Mouse (Mus musculus) limb, embryonic 15.5 days (tissue): ENCODE data around the gene Tmem234. TPM values are rescaled to one million over a fixed set of nuclear protein-coding genes. Genes with fewer than 3 reads are reported as not detected.
"Not testable (repeated sequence)": the region's sequence is repeated elsewhere in the genome, so short reads cannot be mapped to it uniquely, and the experiment has no call there.

Experiments used
- ATAC-seq: fragments of 200-750 bp; cut with Nextera tagmentation; 2 replicates; pipeline ENCODE4 v1.8.0; 2017; ENCODE audit warnings: low read depth, moderate TSS enrichment; ENCODE audit not compliant: insufficient number of reproducible peaks, low FRiP score, low TSS enrichment
- H3K27ac ChIP-seq: fragments of 300-500 bp; sonication (generic); 2 replicates; pipeline ENCODE4 v1.5.1; 2015; ENCODE audit warnings: moderate library complexity, mild to moderate bottlenecking, inconsistent platforms
- H3K27me3 ChIP-seq: fragments of 300-500 bp; sonication (generic); 2 replicates; pipeline ENCODE4 v1.6.1; 2015; ENCODE audit warnings: inconsistent platforms
- H3K36me3 ChIP-seq: fragments of 300-500 bp; sonication (generic); 2 replicates; pipeline ENCODE4 v1.6.1; 2015; ENCODE audit warnings: inconsistent platforms
- H3K4me1 ChIP-seq: fragments of 300-500 bp; sonication (generic); 2 replicates; pipeline ENCODE4 v1.6.1; 2015; ENCODE audit warnings: inconsistent platforms
- H3K4me2 ChIP-seq: fragments of 300-500 bp; sonication (generic); 2 replicates; pipeline ENCODE4 v1.6.1; 2015; ENCODE audit warnings: mild to moderate bottlenecking, inconsistent platforms
- H3K4me3 ChIP-seq: fragments of 300-500 bp; sonication (generic); 2 replicates; pipeline ENCODE4 v1.5.1; 2015; ENCODE audit warnings: mild to moderate bottlenecking, inconsistent platforms
- H3K9ac ChIP-seq: fragments of 300-500 bp; sonication (generic); 2 replicates; pipeline ENCODE4 v1.6.1; 2015; ENCODE audit warnings: inconsistent platforms
- H3K9me3 ChIP-seq: fragments of 300-500 bp; sonication (generic); 2 replicates; pipeline ENCODE4 v1.6.1; 2016; ENCODE audit warnings: inconsistent platforms
- WGBS: fragments of 180-500 bp; shearing (Covaris S2); methylation state at CpG from one replicate; pipeline ENCODE4 v1.1.7; 2015; 5-methylcytosine and 5-hydroxymethylcytosine counted together
- polyA plus RNA-seq: library from polyadenylated mRNA; unstranded; fragments of >200 nt; fragmentation: Nextera tagmentation; extraction: Ambion mirVana; gene quantifications from 2 replicates; pipeline ENCODE4 v1.2.1, GENCODE M21; 2015

Tmem234 gene
- 192 and 199 TPM in 2 replicates for polyA plus RNA-seq

- Histone ChIP-seq H3K4me1 (peaks cover 30% of the 10 kb centered on the region), H3K36me3 (peaks cover 52% of the 10 kb centered on the region), H3K4me3 (peak within 1 kb of the TSS; percentile 99), H3K4me2 (peak within 1 kb of the TSS; percentile 76), H3K9me3 (no peaks in the 10 kb centered on the region), H3K27ac (peak within 1 kb of the TSS; percentile 82), H3K27me3 (no peaks in the 10 kb centered on the region), H3K9ac (peak within 1 kb of the TSS; percentile 92)
- WGBS, result under 1% methylated on average over 74 of the region's 74 CpGs
- ATAC-seq, result peak; percentile 70
These were observed at the start of gene Tmem234, which contains the start of gene Eif3i for GRCm38 (mm10) chr4:129600233-129601158. Gene Tmem234 (plus strand): TSS chr4:129600668. Gene Eif3i (minus strand): TSS chr4:129600648.

- H3K9me3 ChIP-seq, ATAC-seq, H3K27me3 ChIP-seq, H3K27ac ChIP-seq, H3K9ac ChIP-seq, H3K4me2 ChIP-seq, H3K4me3 ChIP-seq, H3K36me3 ChIP-seq: not testable (repeated sequence)
- WGBS, result 93% methylated on average over 6 of the region's 6 CpGs
- H3K4me1 ChIP-seq, result peaks cover 11% of the 10 kb centered on the region
These were observed 46.0 kb upstream of the Tmem234 start for GRCm38 (mm10) chr4:129554512-129554911.

- H3K27me3 ChIP-seq, result no peaks in the 10 kb centered on the region
- peak overlapping the region; percentile 54 for H3K4me3 ChIP-seq
- H3K4me1 ChIP-seq, result peaks cover 11% of the 10 kb centered on the region
- no peaks in the 10 kb centered on the region for H3K9me3 ChIP-seq
- no peaks in the 10 kb centered on the region for H3K36me3 ChIP-seq
- 5% methylated on average over 16 of the region's 16 CpGs for WGBS
- ATAC-seq, result 0 out of 2 replicates have a peak, but pooled peaks have one; percentile 22
- peak overlapping the region; percentile 74 for H3K4me2 ChIP-seq
- H3K9ac ChIP-seq, result peak overlapping the region; percentile 29; the same call in 1 of the 2 replicates
- no peak overlapping the region for H3K27ac ChIP-seq
These were observed 45.0 kb upstream of the Tmem234 start for GRCm38 (mm10) chr4:129555421-129555861.

- Histone ChIP-seq H3K4me2 (peak overlapping the region; percentile 74), H3K4me1 (peaks cover 11% of the 10 kb centered on the region), H3K36me3 (no peaks in the 10 kb centered on the region), H3K9ac (peak overlapping the region; percentile 29), H3K27ac (peak overlapping the region; percentile 71), H3K4me3 (peak overlapping the region; percentile 54), H3K27me3 (no peaks in the 10 kb centered on the region), H3K9me3 (no peaks in the 10 kb centered on the region)
- WGBS, result under 1% methylated on average over 24 of the region's 24 CpGs
- peak; percentile 32 for ATAC-seq
These were observed 44.5 kb upstream of the Tmem234 start for GRCm38 (mm10) chr4:129555862-129556531.

- WGBS, result 7% methylated on average over 33 of the region's 33 CpGs
- Histone ChIP-seq H3K27ac (peak overlapping the region; percentile 71), H3K4me3 (peak overlapping the region; percentile 54), H3K9me3 (no peaks in the 10 kb centered on the region), H3K27me3 (no peaks in the 10 kb centered on the region), H3K4me2 (peak overlapping the region; percentile 74), H3K4me1 (peaks cover 11% of the 10 kb centered on the region), H3K36me3 (no peaks in the 10 kb centered on the region), H3K9ac (peak overlapping the region; percentile 29; the same call in 1 of the 2 replicates)
- ATAC-seq, result peak; percentile 78
These were observed 43.8 kb upstream of the Tmem234 start for GRCm38 (mm10) chr4:129556532-129557223.

- no peak for ATAC-seq
- Histone ChIP-seq H3K4me2 (peak overlapping the region; percentile 74; the same call in 1 of the 2 replicates), H3K4me3 (no peak overlapping the region), H3K9me3 (no peaks in the 10 kb centered on the region), H3K27me3 (no peaks in the 10 kb centered on the region), H3K4me1 (peaks cover 11% of the 10 kb centered on the region), H3K9ac (no peak overlapping the region), H3K36me3 (no peaks in the 10 kb centered on the region), H3K27ac (no peak overlapping the region; the same call in 1 of the 2 replicates)
- WGBS, result 68% methylated on average over 9 of the region's 9 CpGs
These were observed 43.1 kb upstream of the Tmem234 start for GRCm38 (mm10) chr4:129557256-129557808.

GRCm38 (mm10) chr4:129558321-129558955 is 42.0 kb upstream of the Tmem234 start:
- Histone ChIP-seq H3K4me3 (no peak overlapping the region), H3K9me3 (no peaks in the 10 kb centered on the region), H3K4me2 (no peak overlapping the region), H3K36me3 (no peaks in the 10 kb centered on the region), H3K27me3 (no peaks in the 10 kb centered on the region), H3K9ac (no peak overlapping the region), H3K4me1 (peaks cover 11% of the 10 kb centered on the region), H3K27ac (no peak overlapping the region)
- no peak for ATAC-seq
- 83% methylated on average over 12 of the region's 12 CpGs for WGBS

GRCm38 (mm10) chr4:129561184-129561583 is 39.3 kb upstream of the Tmem234 start:
- Histone ChIP-seq H3K9me3 (no peaks in the 10 kb centered on the region), H3K36me3 (no peaks in the 10 kb centered on the region), H3K4me2 (no peak overlapping the region), H3K4me3 (no peak overlapping the region), H3K27me3 (no peaks in the 10 kb centered on the region), H3K9ac (no peak overlapping the region), H3K4me1 (no peaks in the 10 kb centered on the region; the same call in 1 of the 2 replicates), H3K27ac (no peak overlapping the region)
- no peak for ATAC-seq
- 88% methylated on average over 5 of the region's 5 CpGs for WGBS

- Histone ChIP-seq H3K9ac (no peak overlapping the region), H3K27ac (no peak overlapping the region), H3K4me3 (no peak overlapping the region), H3K4me2 (no peak overlapping the region), H3K9me3 (no peaks in the 10 kb centered on the region), H3K4me1 (no peaks in the 10 kb centered on the region), H3K27me3 (no peaks in the 10 kb centered on the region), H3K36me3 (no peaks in the 10 kb centered on the region)
- no peak for ATAC-seq
- 25% methylated on average over 8 of the region's 8 CpGs for WGBS
These were observed 36.8 kb upstream of the Tmem234 start for GRCm38 (mm10) chr4:129563718-129564117.

- no peak overlapping the region for H3K27ac ChIP-seq
- no peak for ATAC-seq
- H3K9me3 ChIP-seq, result no peaks in the 10 kb centered on the region
- no peaks in the 10 kb centered on the region for H3K4me1 ChIP-seq
- WGBS, result 79% methylated on average over 6 of the region's 6 CpGs
- no peak overlapping the region for H3K9ac ChIP-seq
- no peak overlapping the region for H3K4me3 ChIP-seq
- no peak overlapping the region for H3K4me2 ChIP-seq
- H3K36me3 ChIP-seq, result no peaks in the 10 kb centered on the region
- H3K27me3 ChIP-seq, result no peaks in the 10 kb centered on the region
These were observed 35.3 kb upstream of the Tmem234 start for GRCm38 (mm10) chr4:129565139-129565538.

GRCm38 (mm10) chr4:129568366-129568765 is 32.1 kb upstream of the Tmem234 start:
- Histone ChIP-seq H3K4me2 (no peak overlapping the region), H3K4me1 (no peaks in the 10 kb centered on the region), H3K27ac (no peak overlapping the region), H3K4me3 (no peak overlapping the region), H3K27me3 (no peaks in the 10 kb centered on the region), H3K9ac (no peak overlapping the region), H3K36me3 (no peaks in the 10 kb centered on the region), H3K9me3 (no peaks in the 10 kb centered on the region)
- no peak for ATAC-seq
- WGBS, result 90% methylated on average over 7 of the region's 7 CpGs
